Mouse (Mus musculus): Measurements from ENCODE around the gene Tomm20l. TPM values are rescaled to one million over a fixed set of nuclear protein-coding genes. Genes with fewer than 3 reads are reported as not detected.

Tomm20l gene
- not detected for polyA plus RNA-seq (2017; shearing (Covaris generic))

DNA sequence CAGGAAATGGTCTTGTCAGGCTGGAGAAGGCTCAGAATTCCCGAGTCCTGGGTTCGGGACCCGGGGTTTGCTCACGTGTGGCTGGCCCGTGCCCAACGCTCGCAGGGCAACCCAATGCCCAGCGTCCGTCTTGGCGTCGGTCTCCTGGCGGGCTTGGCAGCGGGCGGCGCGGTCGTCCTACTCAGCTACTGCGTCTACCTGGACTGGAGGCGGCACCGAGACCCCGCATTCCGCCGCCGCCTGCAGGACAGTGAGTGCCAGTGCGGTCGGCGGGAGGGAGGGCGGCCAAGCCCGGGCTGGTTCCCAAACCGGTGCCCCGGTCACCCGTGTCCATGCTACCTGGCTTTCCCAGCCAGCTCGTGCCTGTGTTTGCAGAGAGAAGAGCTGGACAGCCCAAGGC lies at the start of gene Tomm20l:
Gene Tomm20l (plus strand): TSS at position 98 of the 400 bp plus-strand sequence.

DNA sequence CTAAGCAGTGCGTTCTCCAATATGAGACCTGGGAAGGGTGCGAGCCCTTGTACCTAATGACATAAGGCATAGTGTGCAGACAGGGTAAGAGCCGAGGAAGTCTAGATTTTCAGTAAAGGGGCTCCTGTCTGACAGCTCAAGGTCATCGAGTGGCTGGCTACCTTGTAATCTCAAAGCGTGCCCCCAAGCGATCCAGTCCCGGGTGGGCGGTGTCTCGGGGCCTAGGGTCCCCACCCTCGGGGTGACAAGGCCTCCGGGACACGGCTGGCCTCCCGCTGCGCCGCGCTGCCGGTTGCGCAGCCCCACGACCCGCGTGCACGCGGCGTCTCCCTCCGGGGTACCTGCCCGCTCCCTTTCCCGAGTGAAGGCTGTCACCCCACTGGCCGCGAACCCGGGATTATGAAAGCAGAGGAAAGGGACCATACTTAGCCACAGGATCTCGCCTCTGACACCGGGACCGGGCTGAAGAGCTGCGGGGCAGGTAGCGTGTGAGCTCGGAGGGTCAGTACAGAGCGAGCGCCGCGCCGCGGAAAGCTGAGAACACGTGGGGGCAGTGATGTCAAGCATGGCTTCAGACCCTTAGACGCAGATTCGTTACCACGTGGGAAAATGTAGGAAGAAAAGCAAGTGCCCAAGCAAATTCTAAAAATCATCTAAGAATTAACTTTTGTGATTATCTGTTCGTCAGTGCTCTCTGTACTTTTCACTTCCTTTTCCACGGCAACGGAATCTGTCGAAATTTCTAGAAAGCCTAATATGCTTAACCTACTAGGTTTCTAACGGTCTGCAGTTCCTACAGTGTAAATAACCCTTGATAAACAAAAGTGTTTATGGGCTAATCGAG lies 25.1 kb downstream of the Tomm20l start, which contains the start of the genes Timm9 and 2700049A03Rik:
Gene Timm9 (minus strand): TSS at position 555 of the 844 bp plus-strand sequence.
Gene 2700049A03Rik (plus strand): TSS at position 719 of the 844 bp plus-strand sequence.

Other genes starting within 250 kb of the Tomm20l start
- gene Actr10, start 173.6 kb upstream of the Tomm20l start, polyA plus RNA-seq (2017; shearing (Covaris generic)) = 384 TPM
- 443 TPM for gene Psma3, start 136.8 kb upstream of the Tomm20l start, polyA plus RNA-seq (2017; shearing (Covaris generic))
- gene Arid4a, start 95.4 kb upstream of the Tomm20l start, polyA plus RNA-seq (2017; shearing (Covaris generic)) = 175 TPM
- 58.3 TPM for gene Timm9, start 25.3 kb downstream of the Tomm20l start, polyA plus RNA-seq (2017; shearing (Covaris generic))
- 11.6 TPM for gene 2700049A03Rik, start 25.4 kb downstream of the Tomm20l start, polyA plus RNA-seq (2017; shearing (Covaris generic))
- not detected for gene Dact1, start 198.5 kb downstream of the Tomm20l start, polyA plus RNA-seq (2017; shearing (Covaris generic))